Mouse (Mus musculus) neural tube, embryonic 15.5 days (tissue): Measurements from ENCODE around the gene Ppp1r9b. TPM values are rescaled to one million over a fixed set of nuclear protein-coding genes. Genes with fewer than 3 reads are reported as not detected.
"Not testable (repeated sequence)": the region's sequence is repeated elsewhere in the genome, so short reads cannot be mapped to it uniquely, and the experiment has no call there.

ENCODE experiments used
- ATAC-seq: fragments of 200-750 bp; cut with Nextera tagmentation; 2 replicates; pipeline ENCODE4 v1.8.0; 2017; ENCODE audit warnings: mild to moderate bottlenecking, moderate TSS enrichment, moderate library complexity; ENCODE audit not compliant: low FRiP score
- H3K27ac ChIP-seq: fragments of 300-500 bp; sonication (generic); replicated peaks from 2 replicates; pipeline ENCODE4 v1.5.1; 2015; ENCODE audit warnings: mild to moderate bottlenecking, inconsistent platforms
- H3K27me3 ChIP-seq: fragments of 300-500 bp; sonication (generic); replicated peaks from 2 replicates; pipeline ENCODE4 v1.6.1; 2015; ENCODE audit warnings: inconsistent platforms
- H3K36me3 ChIP-seq: fragments of 300-500 bp; sonication (generic); 2 replicates; pipeline ENCODE4 v1.6.1; 2015; ENCODE audit warnings: inconsistent platforms
- H3K4me1 ChIP-seq: fragments of 300-500 bp; sonication (generic); 2 replicates; pipeline ENCODE4 v1.6.1; 2015; ENCODE audit warnings: inconsistent platforms
- H3K4me2 ChIP-seq: fragments of 300-500 bp; sonication (generic); 2 replicates; pipeline ENCODE4 v1.6.1; 2015; ENCODE audit warnings: inconsistent platforms, mild to moderate bottlenecking, moderate library complexity
- H3K4me3 ChIP-seq: fragments of 300-500 bp; sonication (generic); replicated peaks from 2 replicates; pipeline ENCODE4 v1.5.1; 2015; ENCODE audit warnings: mild to moderate bottlenecking, inconsistent platforms
- H3K9ac ChIP-seq: fragments of 300-500 bp; sonication (generic); replicated peaks from 2 replicates; pipeline ENCODE4 v1.6.1; 2015; ENCODE audit warnings: mild to moderate bottlenecking, inconsistent platforms
- H3K9me3 ChIP-seq: fragments of 300-500 bp; sonication (generic); replicated peaks from 2 replicates; pipeline ENCODE4 v1.6.1; 2016; ENCODE audit warnings: inconsistent platforms
- WGBS: fragments of 180-500 bp; shearing (Covaris S2); methylation state at CpG from one replicate; pipeline ENCODE4 v1.1.7; 2015; ENCODE audit warnings: mixed read lengths; 5-methylcytosine and 5-hydroxymethylcytosine counted together
- polyA plus RNA-seq: library from polyadenylated mRNA; unstranded; fragments of >200 nt; fragmentation: Nextera tagmentation; extraction: Ambion mirVana; gene quantifications from 2 replicates; pipeline ENCODE4 v1.2.1, GENCODE M21; 2015

Gene Ppp1r9b
- polyA plus RNA-seq, 1 experiment from 2014 or later: 18.8 TPM

GRCm38 (mm10) chr11:94962534-94963101 is 28.2 kb upstream of the Ppp1r9b start:
- Histone ChIP-seq H3K4me2 (no peak overlapping the region), H3K9ac (no peak overlapping the region), H3K4me3 (no peak overlapping the region), H3K36me3 (no peaks in the 10 kb centered on the region), H3K27me3 (no peaks in the 10 kb centered on the region), H3K4me1 (peaks cover 11% of the 10 kb centered on the region), H3K9me3 (no peaks in the 10 kb centered on the region), H3K27ac (no peak overlapping the region)
- 80% methylated on average over 5 of the region's 5 CpGs for WGBS
- ATAC-seq: no peak

GRCm38 (mm10) chr11:94967419-94967818 is 23.4 kb upstream of the Ppp1r9b start, which contains the start of gene Hils1:
Gene Hils1, plus strand, starts transcription at chr11:94967593.
- WGBS: 58% methylated on average over 4 of the region's 4 CpGs
- no peaks in the 10 kb centered on the region for H3K9me3 ChIP-seq

GRCm38 (mm10) chr11:94968187-94968586 is 22.6 kb upstream of the Ppp1r9b start:
- no peak overlapping the region for H3K4me2 ChIP-seq

More at GRCm38 (mm10) chr11:94967419-94967818, 23.4 kb upstream of the Ppp1r9b start, which contains the start of gene Hils1:
- Histone ChIP-seq H3K36me3 (no peaks in the 10 kb centered on the region), H3K27me3 (no peaks in the 10 kb centered on the region), H3K4me2 (no peak within 1 kb of the TSS), H3K9ac (no peak within 1 kb of the TSS), H3K4me3 (no peak within 1 kb of the TSS), H3K4me1 (no peaks in the 10 kb centered on the region), H3K27ac (no peak within 1 kb of the TSS)
- no peak for ATAC-seq

GRCm38 (mm10) chr11:94969709-94970108 is 21.1 kb upstream of the Ppp1r9b start:
- H3K27ac ChIP-seq, H3K4me1 ChIP-seq, H3K9me3 ChIP-seq, H3K27me3 ChIP-seq, H3K36me3 ChIP-seq, ATAC-seq, H3K4me3 ChIP-seq, H3K4me2 ChIP-seq, H3K9ac ChIP-seq: not testable (repeated sequence)
- 92% methylated on average over 4 of the region's 4 CpGs for WGBS

More at GRCm38 (mm10) chr11:94968187-94968586, 22.6 kb upstream of the Ppp1r9b start:
- no peak overlapping the region for H3K27ac ChIP-seq
- H3K27me3 ChIP-seq: no peaks in the 10 kb centered on the region
- no peaks in the 10 kb centered on the region for H3K36me3 ChIP-seq
- no peak overlapping the region for H3K9ac ChIP-seq
- H3K9me3 ChIP-seq: no peaks in the 10 kb centered on the region
- WGBS: 74% methylated on average over 7 of the region's 7 CpGs
- no peaks in the 10 kb centered on the region for H3K4me1 ChIP-seq
- no peak overlapping the region for H3K4me3 ChIP-seq
- no peak for ATAC-seq

- no peak overlapping the region for H3K4me2 ChIP-seq
- no peak overlapping the region for H3K9ac ChIP-seq
- H3K27me3 ChIP-seq: no peaks in the 10 kb centered on the region
- H3K4me1 ChIP-seq: no peaks in the 10 kb centered on the region
- H3K27ac ChIP-seq: no peak overlapping the region
- no peak overlapping the region for H3K4me3 ChIP-seq
- 65% methylated on average over 15 of the region's 15 CpGs for WGBS
- H3K9me3 ChIP-seq: no peaks in the 10 kb centered on the region
- ATAC-seq: peak; percentile 55; the same call in 1 of the 2 replicates
- no peaks in the 10 kb centered on the region for H3K36me3 ChIP-seq
Observed at GRCm38 (mm10) chr11:94970210-94970943, 20.5 kb upstream of the Ppp1r9b start.

GRCm38 (mm10) chr11:94971895-94972615 is 18.8 kb upstream of the Ppp1r9b start:
- no peaks in the 10 kb centered on the region for H3K27me3 ChIP-seq
- H3K36me3 ChIP-seq: no peaks in the 10 kb centered on the region
- H3K9me3 ChIP-seq: no peaks in the 10 kb centered on the region
- no peak overlapping the region for H3K9ac ChIP-seq
- H3K4me3 ChIP-seq: no peak overlapping the region
- H3K4me1 ChIP-seq: no peaks in the 10 kb centered on the region
- ATAC-seq: no peak
- H3K4me2 ChIP-seq: no peak overlapping the region
- H3K27ac ChIP-seq: no peak overlapping the region
- 59% methylated on average over 16 of the region's 16 CpGs for WGBS

GRCm38 (mm10) chr11:94972887-94973286 is 17.9 kb upstream of the Ppp1r9b start:
- H3K4me1 ChIP-seq: peaks cover 5% of the 10 kb centered on the region
- no peak overlapping the region for H3K9ac ChIP-seq
- no peak overlapping the region for H3K27ac ChIP-seq
- H3K4me3 ChIP-seq: no peak overlapping the region
- H3K4me2 ChIP-seq: no peak overlapping the region
- WGBS: 65% methylated on average over 5 of the region's 5 CpGs
- no peaks in the 10 kb centered on the region for H3K36me3 ChIP-seq
- no peaks in the 10 kb centered on the region for H3K27me3 ChIP-seq
- no peaks in the 10 kb centered on the region for H3K9me3 ChIP-seq
- ATAC-seq: no peak

GRCm38 (mm10) chr11:94973313-94973712 is 17.5 kb upstream of the Ppp1r9b start:
- ATAC-seq: no peak
- no peaks in the 10 kb centered on the region for H3K27me3 ChIP-seq
- no peak overlapping the region for H3K9ac ChIP-seq
- 35% methylated on average over 4 of the region's 4 CpGs for WGBS
- no peak overlapping the region for H3K4me3 ChIP-seq
- no peak overlapping the region for H3K4me2 ChIP-seq
- no peaks in the 10 kb centered on the region for H3K9me3 ChIP-seq
- peaks cover 9% of the 10 kb centered on the region for H3K4me1 ChIP-seq
- no peak overlapping the region for H3K27ac ChIP-seq
- H3K36me3 ChIP-seq: no peaks in the 10 kb centered on the region

GRCm38 (mm10) chr11:94974951-94975350 is 15.9 kb upstream of the Ppp1r9b start:
- Histone ChIP-seq H3K9me3 (no peaks in the 10 kb centered on the region), H3K27me3 (no peaks in the 10 kb centered on the region), H3K27ac (no peak overlapping the region), H3K36me3 (no peaks in the 10 kb centered on the region), H3K4me3 (no peak overlapping the region), H3K4me1 (peaks cover 19% of the 10 kb centered on the region), H3K4me2 (no peak overlapping the region), H3K9ac (no peak overlapping the region)
- WGBS: 75% methylated on average over 2 of the region's 2 CpGs
- no peak for ATAC-seq

- Histone ChIP-seq H3K27me3 (no peaks in the 10 kb centered on the region), H3K4me3 (no peak within 1 kb of the TSS), H3K9ac (no peak within 1 kb of the TSS), H3K27ac (no peak within 1 kb of the TSS), H3K4me1 (peaks cover 19% of the 10 kb centered on the region), H3K4me2 (no peak within 1 kb of the TSS), H3K36me3 (no peaks in the 10 kb centered on the region), H3K9me3 (no peaks in the 10 kb centered on the region)
- ATAC-seq: no peak
- WGBS: 71% methylated on average over 5 of the region's 5 CpGs
Observed at GRCm38 (mm10) chr11:94976199-94976598, 14.6 kb upstream of the Ppp1r9b start, which contains the start of gene Sgca. Gene Sgca, minus strand, starts transcription at chr11:94976327.

- H3K4me3 ChIP-seq: peak overlapping the region; percentile 28
- WGBS: 22% methylated on average over 9 of the region's 9 CpGs
Observed at GRCm38 (mm10) chr11:94978178-94978915, 12.5 kb upstream of the Ppp1r9b start.

More at GRCm38 (mm10) chr11:94978178-94978915, 12.5 kb upstream of the Ppp1r9b start:
- peak; percentile 71 for ATAC-seq
- Histone ChIP-seq H3K4me2 (peak overlapping the region; percentile 57), H3K36me3 (no peaks in the 10 kb centered on the region), H3K9me3 (no peaks in the 10 kb centered on the region), H3K27me3 (no peaks in the 10 kb centered on the region), H3K27ac (peak overlapping the region; percentile 94), H3K4me1 (peaks cover 19% of the 10 kb centered on the region), H3K9ac (peak overlapping the region; percentile 47)
